Mouse (Mus musculus): Measurements from ENCODE around the gene Mpped2. TPM values are rescaled to one million over a fixed set of nuclear protein-coding genes. Genes with fewer than 3 reads are reported as not detected.

Mpped2 gene
- polyA plus RNA-seq, 1 experiment from 2014 or later, result 1.3 TPM

- Histone ChIP-seq H3K27me3 (ENCODE audit: insufficient read depth, low read length) (no peaks in the 10 kb centered on the region), H3K4me1 (ENCODE audit: insufficient read depth) (no peaks in the 10 kb centered on the region), H3K4me3 (ENCODE audit: low read depth, low read length) (no peak overlapping the region), H3K4me2 (ENCODE audit: low read depth, low read length) (no peak overlapping the region), H3K36me3 (replicated peaks; ENCODE audit: insufficient read depth, low read length) (no peaks in the 10 kb centered on the region), H3K9me3 (ENCODE audit: low read length) (no peaks in the 10 kb centered on the region), H3K9ac (replicated peaks) (no peak overlapping the region), H3K27ac (ENCODE audit: low read depth) (no peak overlapping the region)
- DNase-seq (no peak), ATAC-seq (no peak)
- WGBS (ENCODE audit: insufficient replicate concordance), result 82% methylated on average over 6 of the region's 6 CpGs
- TF ChIP-seq CTCF (IDR thresholded peaks at IDR 0.05; ENCODE audit: low read depth), result no peak
- TF ChIP-seq EP300 (IDR thresholded peaks at IDR 0.05; ENCODE audit: low read depth), result no peak
Observed at GRCm38 (mm10) chr2:106746211-106746610, 53.1 kb downstream of the Mpped2 start.

DNA sequence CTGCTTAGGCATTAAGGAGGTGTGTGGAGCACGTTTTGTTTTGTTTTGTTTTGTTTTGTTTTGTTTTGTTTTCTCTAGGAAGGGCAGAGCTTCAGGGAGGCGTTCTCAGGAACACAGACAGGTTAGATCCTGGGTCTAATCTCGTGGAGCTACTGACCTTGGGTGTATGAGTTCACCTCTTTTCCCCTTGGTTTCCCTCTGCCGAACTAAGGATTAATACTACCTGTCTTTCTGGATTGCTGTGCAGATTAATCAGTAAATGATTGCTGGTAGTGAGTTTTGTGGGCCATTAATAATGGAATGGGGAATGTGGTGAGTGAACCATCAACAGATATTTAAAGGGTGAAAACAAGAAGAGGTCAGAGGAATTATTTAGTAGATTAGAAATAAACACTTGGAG is 53.8 kb downstream of the Mpped2 start:
- H3K36me3 ChIP-seq (replicated peaks; ENCODE audit: insufficient read depth, low read length), result no peaks in the 10 kb centered on the region
- no peak overlapping the region for H3K27ac ChIP-seq (ENCODE audit: low read depth)
- no peak for ATAC-seq
- no peak overlapping the region for H3K4me2 ChIP-seq (ENCODE audit: low read depth, low read length)
- no peak overlapping the region for H3K9ac ChIP-seq (replicated peaks)
- no peak for TF ChIP-seq EP300 (IDR thresholded peaks at IDR 0.05; ENCODE audit: low read depth)
- no peak for TF ChIP-seq CTCF (IDR thresholded peaks at IDR 0.05; ENCODE audit: low read depth)
- H3K9me3 ChIP-seq (ENCODE audit: low read length), result no peaks in the 10 kb centered on the region
- no peak overlapping the region for H3K4me3 ChIP-seq (ENCODE audit: low read depth, low read length)
- no peaks in the 10 kb centered on the region for H3K27me3 ChIP-seq (ENCODE audit: insufficient read depth, low read length)
- WGBS (ENCODE audit: insufficient replicate concordance), result 64% methylated on average over 4 of the region's 4 CpGs
- H3K4me1 ChIP-seq (ENCODE audit: insufficient read depth), result no peaks in the 10 kb centered on the region
- no peak for DNase-seq

DNA sequence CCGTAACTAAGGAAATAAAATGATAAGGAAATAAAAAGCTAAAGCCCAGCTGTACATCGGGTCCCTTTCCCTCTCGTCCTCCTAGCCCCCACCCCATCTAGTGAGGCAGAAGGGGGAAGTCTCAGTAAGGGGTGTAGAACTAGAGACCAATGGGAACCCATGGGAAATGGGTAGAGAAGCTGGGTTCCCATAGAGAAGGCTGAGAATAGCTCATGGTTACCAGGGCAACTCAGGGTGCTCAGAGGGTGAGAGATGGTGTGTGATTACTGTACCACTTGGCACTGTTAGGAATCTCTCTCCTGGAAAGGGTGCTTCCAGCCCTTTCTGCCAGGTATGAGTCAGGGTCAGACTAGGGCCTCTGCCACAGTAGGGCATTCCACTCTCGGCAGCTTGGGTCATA is 54.3 kb downstream of the Mpped2 start:
- TF ChIP-seq EP300 (IDR thresholded peaks at IDR 0.05; ENCODE audit: low read depth) (no peak), CTCF (IDR thresholded peaks at IDR 0.05; ENCODE audit: low read depth) (no peak)
- no peak overlapping the region for H3K4me3 ChIP-seq (ENCODE audit: low read depth, low read length)
- no peak overlapping the region for H3K4me2 ChIP-seq (ENCODE audit: low read depth, low read length)
- no peak for ATAC-seq
- WGBS (ENCODE audit: insufficient replicate concordance), result 77% methylated on average over 4 of the region's 4 CpGs
- H3K27me3 ChIP-seq (ENCODE audit: insufficient read depth, low read length), result no peaks in the 10 kb centered on the region
- no peaks in the 10 kb centered on the region for H3K36me3 ChIP-seq (replicated peaks; ENCODE audit: insufficient read depth, low read length)
- no peak overlapping the region for H3K9ac ChIP-seq (replicated peaks)
- H3K4me1 ChIP-seq (ENCODE audit: insufficient read depth), result no peaks in the 10 kb centered on the region
- H3K27ac ChIP-seq (ENCODE audit: low read depth), result no peak overlapping the region
- DNase-seq, result no peak
- H3K9me3 ChIP-seq (ENCODE audit: low read length), result no peaks in the 10 kb centered on the region

- DNase-seq (no peak), ATAC-seq (no peak)
- H3K27ac ChIP-seq (ENCODE audit: low read depth), result no peak overlapping the region
- H3K4me3 ChIP-seq (ENCODE audit: low read depth, low read length), result no peak overlapping the region
- 66% methylated on average over 3 of the region's 3 CpGs for WGBS (ENCODE audit: insufficient replicate concordance)
- no peaks in the 10 kb centered on the region for H3K9me3 ChIP-seq (ENCODE audit: low read length)
- H3K27me3 ChIP-seq (ENCODE audit: insufficient read depth, low read length), result no peaks in the 10 kb centered on the region
- H3K4me2 ChIP-seq (ENCODE audit: low read depth, low read length), result no peak overlapping the region
- no peaks in the 10 kb centered on the region for H3K36me3 ChIP-seq (replicated peaks; ENCODE audit: insufficient read depth, low read length)
- no peaks in the 10 kb centered on the region for H3K4me1 ChIP-seq (ENCODE audit: insufficient read depth)
- no peak overlapping the region for H3K9ac ChIP-seq (replicated peaks)
- TF ChIP-seq EP300 (IDR thresholded peaks at IDR 0.05; ENCODE audit: low read depth), result no peak
- no peak for TF ChIP-seq CTCF (IDR thresholded peaks at IDR 0.05; ENCODE audit: low read depth)
Observed at GRCm38 (mm10) chr2:106750878-106751277, 57.8 kb downstream of the Mpped2 start.

DNA sequence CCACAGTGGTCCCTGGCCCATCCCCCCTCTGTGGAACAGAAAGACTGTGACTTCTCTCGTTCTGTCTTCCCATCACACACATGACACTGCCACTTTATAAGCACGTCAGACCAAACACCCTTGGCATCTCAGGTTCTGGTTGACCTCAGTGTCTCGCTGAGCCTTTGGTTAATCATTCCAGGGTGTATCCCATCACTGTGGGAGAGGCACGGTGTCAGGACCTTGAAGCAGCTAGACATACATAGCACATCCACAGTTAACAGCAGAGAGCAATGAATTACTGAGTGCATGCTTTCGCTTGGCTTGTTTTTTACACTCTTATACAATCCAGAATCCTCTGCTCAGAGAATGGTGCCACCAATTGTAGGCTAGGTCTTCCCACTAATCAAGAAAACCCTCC is 60.6 kb downstream of the Mpped2 start:
- Histone ChIP-seq H3K4me1 (ENCODE audit: insufficient read depth) (no peaks in the 10 kb centered on the region), H3K27me3 (ENCODE audit: insufficient read depth, low read length) (no peaks in the 10 kb centered on the region), H3K9ac (replicated peaks) (no peak overlapping the region), H3K36me3 (replicated peaks; ENCODE audit: insufficient read depth, low read length) (no peaks in the 10 kb centered on the region), H3K4me3 (ENCODE audit: low read depth, low read length) (no peak overlapping the region), H3K9me3 (ENCODE audit: low read length) (no peaks in the 10 kb centered on the region), H3K4me2 (ENCODE audit: low read depth, low read length) (no peak overlapping the region), H3K27ac (ENCODE audit: low read depth) (no peak overlapping the region)
- WGBS (ENCODE audit: insufficient replicate concordance), result 50% methylated on average over 5 of the region's 5 CpGs
- DNase-seq (no peak), ATAC-seq (no peak)
- TF ChIP-seq EP300 (IDR thresholded peaks at IDR 0.05; ENCODE audit: low read depth), result no peak
- no peak for TF ChIP-seq CTCF (IDR thresholded peaks at IDR 0.05; ENCODE audit: low read depth)

DNA sequence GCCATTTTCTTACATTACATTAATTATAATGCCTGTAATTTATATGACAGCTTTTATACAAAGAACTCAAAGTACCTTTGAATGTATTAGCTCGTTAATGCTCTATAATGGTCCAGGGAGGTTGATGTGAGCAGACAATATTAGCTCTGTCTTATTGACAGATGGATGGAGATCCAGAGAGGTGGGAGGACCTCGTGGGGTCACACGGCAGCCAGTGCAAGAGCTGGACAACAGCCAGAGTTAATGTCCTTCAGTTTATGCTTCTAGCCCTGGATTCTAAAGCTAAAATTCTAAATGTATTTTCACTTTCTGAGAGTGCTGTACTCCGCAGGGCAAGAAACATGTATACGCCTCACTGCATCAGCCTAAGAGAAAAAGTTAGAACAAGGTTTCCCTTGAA is 61.6 kb downstream of the Mpped2 start:
- Histone ChIP-seq H3K36me3 (replicated peaks; ENCODE audit: insufficient read depth, low read length) (no peaks in the 10 kb centered on the region), H3K9me3 (ENCODE audit: low read length) (no peaks in the 10 kb centered on the region), H3K4me3 (ENCODE audit: low read depth, low read length) (no peak overlapping the region), H3K9ac (replicated peaks) (no peak overlapping the region), H3K27me3 (ENCODE audit: insufficient read depth, low read length) (no peaks in the 10 kb centered on the region), H3K4me2 (ENCODE audit: low read depth, low read length) (no peak overlapping the region), H3K4me1 (ENCODE audit: insufficient read depth) (no peaks in the 10 kb centered on the region), H3K27ac (ENCODE audit: low read depth) (no peak overlapping the region)
- TF ChIP-seq EP300 (IDR thresholded peaks at IDR 0.05; ENCODE audit: low read depth) (no peak), CTCF (IDR thresholded peaks at IDR 0.05; ENCODE audit: low read depth) (no peak)
- no peak for DNase-seq
- no peak for ATAC-seq
- 70% methylated on average over 5 of the region's 5 CpGs for WGBS (ENCODE audit: insufficient replicate concordance)

Data from liver, postnatal 0 days (tissue).